Mouse (Mus musculus) embryo, embryonic 11.5 days (tissue): Measurements from ENCODE around the gene Muc20.

ENCODE experiments used
- DNase-seq: peaks from one replicate; pipeline ENCODE4 v3.0.0-alpha.2; 2012; ENCODE audit warnings: low read depth, low spot score

The Muc20 gene

GRCm38 (mm10) chr16:32796676-32797425 is 384 bp downstream of the Muc20 start:
- no peak for DNase-seq

- no peak for DNase-seq
These were observed 2.1 kb downstream of the Muc20 start for GRCm38 (mm10) chr16:32795177-32795576.

DNA sequence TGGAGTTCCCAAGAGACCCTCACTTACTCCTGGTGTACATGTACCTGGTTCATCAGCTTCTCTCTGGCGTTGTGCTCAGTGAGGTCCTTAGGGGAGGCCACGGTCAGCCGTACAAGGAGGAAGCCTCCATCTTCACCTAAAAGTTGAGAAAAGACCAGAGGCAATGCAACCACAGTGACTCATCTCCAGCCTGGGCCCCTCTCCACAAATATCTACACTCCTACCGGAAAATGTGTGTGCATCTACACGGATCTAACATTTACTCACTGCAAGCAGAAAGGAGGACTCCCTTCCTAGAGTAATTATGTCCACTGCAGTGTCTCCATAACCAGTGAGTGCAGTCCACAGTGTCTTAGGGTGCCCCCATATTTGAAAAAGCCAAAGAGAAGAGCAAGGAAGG is 7.2 kb downstream of the Muc20 start:
- no peak for DNase-seq

- DNase-seq, result peak; percentile 13
These were observed 12.4 kb downstream of the Muc20 start for GRCm38 (mm10) chr16:32784840-32785239.

- DNase-seq, result no peak
These were observed 13.7 kb downstream of the Muc20 start for GRCm38 (mm10) chr16:32783324-32784062.

DNA sequence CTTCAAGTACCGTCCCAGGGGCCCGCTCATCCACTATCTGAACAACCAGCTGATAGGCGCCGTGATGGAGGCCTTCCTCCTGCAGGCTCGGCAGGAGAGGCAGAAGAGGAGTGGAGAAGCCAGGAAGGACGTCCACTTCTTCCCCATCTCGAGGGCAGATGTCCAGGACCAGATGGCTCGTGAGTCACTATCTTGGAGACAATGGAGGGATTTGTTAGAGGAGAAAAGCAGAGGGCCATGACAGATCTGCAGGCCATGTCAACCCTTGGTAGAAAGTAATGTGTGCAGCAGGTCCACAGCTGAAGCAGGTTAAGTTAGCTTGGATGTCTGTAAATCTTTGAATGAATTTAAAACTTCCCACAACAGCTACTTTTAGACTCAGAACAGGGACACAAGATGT is 18.3 kb downstream of the Muc20 start:
- no peak for DNase-seq

DNA sequence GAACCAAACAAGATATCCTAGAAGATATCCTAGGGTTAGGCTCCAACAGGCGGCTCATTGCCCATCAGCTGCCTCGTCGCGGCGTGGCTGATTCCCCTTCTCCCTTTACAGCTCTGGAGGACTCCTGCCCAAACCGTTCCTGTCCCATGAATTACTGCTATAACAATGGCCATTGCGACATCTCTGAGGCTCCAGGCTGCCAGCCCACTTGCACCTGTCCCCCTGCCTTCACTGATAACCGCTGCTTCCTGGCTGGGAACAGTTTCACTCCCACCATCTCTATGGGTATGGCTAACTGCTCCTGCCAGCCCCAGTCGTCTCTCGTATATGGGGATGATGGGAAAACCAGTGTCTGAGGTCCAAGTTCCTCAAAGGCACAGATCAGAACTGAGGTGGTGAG is 20.6 kb downstream of the Muc20 start:
- no peak for DNase-seq

DNA sequence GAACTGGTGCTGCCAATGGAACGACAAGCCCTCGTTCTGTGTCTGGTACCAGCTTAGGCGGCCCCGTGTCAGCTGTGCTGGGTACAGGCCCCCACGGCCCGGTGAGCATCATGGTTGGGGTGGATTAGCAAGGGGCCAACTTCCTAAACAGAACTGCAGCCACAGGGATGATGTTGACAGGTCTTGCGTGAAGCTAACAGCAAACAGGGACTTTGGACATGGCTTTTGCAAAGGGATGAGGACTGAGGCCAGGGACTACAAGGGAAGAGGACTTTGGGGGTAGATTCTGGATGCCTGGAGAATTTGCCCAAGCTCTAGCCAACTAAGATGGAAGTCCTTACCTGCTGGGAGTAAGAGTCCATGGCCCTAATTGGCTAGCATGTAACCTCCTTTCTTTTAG is 30.3 kb downstream of the Muc20 start:
- DNase-seq, result no peak

GRCm38 (mm10) chr16:32764961-32765360 is 32.3 kb downstream of the Muc20 start:
- DNase-seq, result no peak

DNA sequence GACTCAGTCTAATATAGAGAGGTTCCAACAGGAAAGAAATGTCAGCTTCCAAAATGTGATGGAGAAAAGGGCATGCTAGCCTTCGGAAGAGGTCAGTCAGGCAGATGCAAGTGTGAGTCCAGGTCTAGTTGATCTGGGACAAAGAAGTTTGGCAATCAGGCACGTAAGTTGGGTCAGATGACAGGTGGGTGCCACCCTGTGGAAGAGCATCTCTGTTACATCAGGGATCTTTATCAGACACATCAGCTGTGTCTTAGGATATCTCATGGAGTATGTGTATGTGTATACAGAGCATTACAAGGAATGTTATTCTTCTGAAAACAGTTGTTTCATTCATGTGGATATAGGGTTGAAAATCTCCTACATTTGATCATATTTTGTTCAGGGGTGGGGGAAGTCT is 32.7 kb downstream of the Muc20 start:
- no peak for DNase-seq

DNA sequence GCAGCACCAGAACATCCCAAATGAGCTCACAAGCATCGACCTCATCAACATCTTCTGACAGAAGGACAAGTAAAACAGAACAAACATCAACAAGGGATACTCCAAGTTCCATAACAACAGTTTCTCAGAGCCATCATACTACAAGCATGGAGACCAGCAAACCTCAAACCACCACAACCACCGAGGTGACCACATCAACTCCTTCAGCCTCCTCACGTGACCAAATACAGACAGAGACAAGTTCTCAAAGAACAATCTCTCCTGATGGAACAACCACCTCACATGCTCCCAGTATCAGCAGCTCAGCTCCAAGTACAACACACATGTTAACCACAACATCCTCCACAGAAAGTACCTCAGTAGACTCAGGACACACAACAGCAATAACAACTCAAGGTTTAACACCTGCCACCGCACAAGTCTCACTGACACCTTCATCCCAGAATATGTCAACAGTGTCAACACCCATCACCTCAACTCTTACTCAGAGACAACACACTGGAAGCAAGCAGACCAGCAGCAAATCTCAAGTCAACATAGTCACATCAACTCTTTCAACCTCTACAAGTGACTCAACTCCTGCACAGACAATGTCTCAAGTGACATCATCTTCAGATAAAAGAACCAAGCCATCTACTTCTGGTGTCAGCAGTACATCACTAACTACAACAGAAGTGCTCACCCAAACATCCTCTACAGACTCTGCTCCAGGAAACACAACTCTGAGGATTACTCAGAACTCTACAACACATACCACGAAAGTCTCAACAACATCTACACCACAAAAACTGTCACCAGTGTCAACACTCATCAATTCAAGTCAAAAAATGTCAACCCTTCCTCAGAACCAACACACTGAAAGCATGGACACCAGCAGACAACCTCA is 46.8 kb downstream of the Muc20 start:
- DNase-seq, result no peak

- DNase-seq, result no peak
These were observed 51.4 kb downstream of the Muc20 start for GRCm38 (mm10) chr16:32745852-32746251.

DNA sequence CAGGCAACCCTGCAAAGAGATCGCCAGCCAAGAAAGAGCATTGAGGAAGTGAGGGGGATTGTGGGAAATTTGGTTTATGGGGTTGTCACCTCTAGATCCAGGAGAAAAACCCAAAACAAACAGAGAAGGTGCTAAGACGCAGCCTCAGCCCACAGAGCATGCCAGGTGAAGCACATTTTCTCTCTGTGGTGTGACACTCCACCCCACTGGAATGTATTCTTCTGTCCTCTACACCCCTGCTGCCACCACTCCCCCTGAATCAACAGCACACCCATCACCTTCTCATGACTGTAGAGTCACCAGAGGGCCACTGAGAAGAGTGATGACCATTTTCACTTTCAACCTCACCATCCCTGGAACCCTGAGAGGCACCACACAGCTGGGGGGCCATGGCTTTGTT is 54.5 kb downstream of the Muc20 start:
- no peak for DNase-seq

- DNase-seq, result no peak
These were observed 55.9 kb downstream of the Muc20 start for GRCm38 (mm10) chr16:32741366-32741765.

DNA sequence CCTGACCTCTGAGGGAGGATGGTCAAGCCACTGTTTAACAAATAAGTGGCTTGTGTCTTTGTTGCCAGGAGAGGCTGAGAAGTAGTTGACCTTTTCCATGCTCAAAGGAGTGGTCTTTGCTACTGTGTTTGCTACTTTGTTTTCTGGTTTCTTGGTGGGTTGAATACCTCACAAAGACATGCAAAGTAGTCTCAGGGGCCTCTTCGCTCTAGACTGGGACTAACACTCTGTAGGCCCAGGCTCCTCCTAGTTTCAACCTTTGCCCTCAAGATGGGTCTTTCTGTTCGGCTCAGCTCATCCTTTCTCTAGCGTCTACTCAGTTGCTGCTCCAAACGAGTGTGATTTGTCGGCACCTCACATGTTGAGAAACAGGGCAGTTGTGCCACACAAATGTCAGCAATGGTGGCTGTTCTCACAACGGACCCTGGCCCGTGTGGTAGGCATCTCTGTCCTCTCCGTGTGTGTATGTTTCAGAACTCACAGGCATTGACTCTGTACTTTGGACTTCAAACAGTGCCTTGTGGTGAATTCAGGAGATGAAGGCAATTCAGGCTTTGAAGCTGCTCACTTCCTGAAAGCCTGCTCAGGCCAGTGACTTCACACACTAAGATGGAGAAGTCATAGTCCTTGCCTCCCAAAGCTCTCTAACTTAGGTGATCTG is 57.1 kb downstream of the Muc20 start:
- no peak for DNase-seq

DNA sequence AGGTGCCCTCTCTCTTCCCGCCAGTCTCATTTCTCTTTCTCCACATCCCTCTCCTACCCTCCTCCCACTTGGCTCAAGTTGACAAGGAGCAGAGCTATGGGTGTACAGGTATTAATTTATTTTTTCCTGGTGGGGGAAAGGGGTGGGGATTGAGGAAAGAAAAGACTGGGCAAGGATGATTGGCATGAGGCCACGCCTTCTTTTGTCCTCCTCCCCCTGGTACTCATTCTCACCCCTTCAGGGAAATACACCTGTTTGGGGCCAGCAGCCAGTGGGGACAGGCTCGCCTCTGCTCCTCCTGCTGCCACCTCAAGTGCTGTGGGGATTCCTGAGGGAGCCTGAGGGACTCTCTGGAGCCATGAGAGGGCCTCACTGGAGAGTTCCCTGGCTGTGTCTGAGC is 61.2 kb downstream of the Muc20 start:
- no peak for DNase-seq

- no peak for DNase-seq
These were observed 61.6 kb downstream of the Muc20 start, which contains the start of gene Muc4 for GRCm38 (mm10) chr16:32735586-32735985. Gene Muc4 (plus strand): TSS chr16:32735886.

DNA sequence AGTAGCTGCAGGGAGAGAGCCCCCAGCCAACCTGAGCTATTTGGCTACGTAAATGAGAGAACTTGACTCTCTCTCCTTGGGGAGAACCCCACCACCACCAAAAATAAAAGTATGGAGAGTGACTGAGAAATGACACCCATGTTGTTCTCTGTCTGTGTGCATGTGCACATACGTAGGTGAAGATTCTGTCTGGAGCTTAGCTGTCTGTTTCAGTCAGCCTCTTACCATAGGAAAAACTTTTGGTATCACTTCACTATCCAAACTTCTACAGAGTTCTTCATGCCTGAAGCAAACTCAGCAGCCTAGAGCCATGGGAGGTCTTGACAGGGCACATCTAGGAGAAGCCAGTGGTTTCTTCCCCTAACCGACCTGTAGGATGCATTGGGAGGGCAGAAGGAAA is 64.0 kb downstream of the Muc20 start:
- no peak for DNase-seq

DNA sequence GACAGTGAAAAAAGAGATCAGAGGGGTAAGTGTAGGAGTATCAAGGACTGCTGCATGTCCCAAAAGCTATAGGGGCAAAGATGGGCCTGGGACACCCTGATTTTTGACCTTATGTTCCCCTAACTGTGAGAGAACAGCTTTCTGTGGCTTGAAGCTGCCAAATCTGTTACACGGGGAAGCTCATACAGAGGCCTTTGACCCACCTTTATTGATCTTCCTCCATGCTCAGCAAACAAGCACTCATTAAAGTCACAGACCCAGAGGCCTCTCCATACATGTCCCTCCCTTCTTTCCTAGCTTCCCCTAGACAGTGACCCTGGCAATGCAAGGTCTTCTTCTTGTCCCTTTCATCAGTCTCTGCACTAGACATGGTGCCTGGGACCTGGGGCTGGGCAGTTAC is 68.5 kb downstream of the Muc20 start:
- no peak for DNase-seq

GRCm38 (mm10) chr16:32728240-32728639 is 69.0 kb downstream of the Muc20 start:
- DNase-seq, result no peak
